Mouse (Mus musculus) bone marrow macrophage, adult 2 months (primary cell): ENCODE data around the gene Hcn2.

ENCODE experiments used
- CTCF ChIP-seq: IDR thresholded peaks from 2 replicates; pipeline ENCODE4 v1.5.1; 2012; ENCODE audit warnings: low read depth, mild to moderate bottlenecking, low read length, moderate library complexity
- POLR2A ChIP-seq: IDR thresholded peaks from 2 replicates; pipeline ENCODE4 v1.6.1; 2012; ENCODE audit warnings: mild to moderate bottlenecking, low read depth, low read length, borderline replicate concordance

DNA sequence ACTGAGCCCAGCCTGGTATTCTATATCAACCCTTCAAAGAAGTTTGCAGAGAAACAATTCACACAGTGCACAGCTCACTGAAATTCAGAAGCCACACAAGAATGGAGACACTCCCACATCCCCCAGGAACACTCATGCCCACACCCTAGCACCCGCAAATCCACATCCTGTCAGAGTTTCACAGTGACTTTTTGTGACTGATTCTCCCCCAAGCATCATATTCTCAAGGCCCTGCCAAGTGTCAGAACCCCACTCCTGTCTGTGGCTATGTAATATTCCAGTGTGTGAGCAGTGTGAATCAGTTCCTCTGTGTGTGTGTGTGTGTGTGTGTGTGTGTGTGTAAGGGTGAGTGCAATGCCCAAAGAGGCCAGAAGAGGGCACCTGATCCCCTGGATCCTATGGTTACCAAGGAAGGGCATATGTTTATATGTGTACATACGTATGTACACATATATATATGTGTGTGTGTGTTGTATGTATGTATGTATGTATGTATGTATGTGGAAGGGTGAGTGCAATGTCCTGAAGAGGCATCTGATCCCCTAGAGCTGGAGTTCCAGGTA is 24.4 kb upstream of the Hcn2 start:
- TF ChIP-seq CTCF: no peak
- no peak for TF ChIP-seq POLR2A
